Mouse (Mus musculus) central nervous system, embryonic 14 days (tissue): ENCODE results near the gene Elovl5. TPM values are rescaled to one million over a fixed set of nuclear protein-coding genes. Genes with fewer than 3 reads are reported as not detected.

Experiments used
- polyA plus RNA-seq: library from polyadenylated mRNA; depleted of rRNA; stranded (reverse); fragments of >200 nt; gene quantifications from 2 replicates; pipeline ENCODE4 v1.2.3, GENCODE M21; 2012; rRNA removed

Gene Elovl5
- 50.2 and 50.7 TPM in 2 replicates for polyA plus RNA-seq

GRCm38 (mm10) chr9:77917074-77917621 is at the start of gene Elovl5:
Gene Elovl5 (plus strand): TSS chr9:77917364.

Other genes with a start within 250 kb of the Elovl5 start
- 29.1 and 29.8 TPM in 2 replicates for gene Gclc, start 162.8 kb upstream of the Elovl5 start, polyA plus RNA-seq
- gene Gcm1, start 134.6 kb downstream of the Elovl5 start, polyA plus RNA-seq, result not detected in 2 replicates
- 64.4 and 67.6 TPM in 2 replicates for gene Fbxo9, start 191.7 kb downstream of the Elovl5 start, polyA plus RNA-seq
- gene Ick, start 191.8 kb downstream of the Elovl5 start, polyA plus RNA-seq, result 35.5 and 37.3 TPM in 2 replicates